Mouse (Mus musculus) fibroblast of lung, adult 2 months (primary cell): ENCODE data around the gene Ffar1.

Experiments used
- DNase-seq: peaks from one replicate; pipeline ENCODE4 v3.0.0-alpha.2; 2011; ENCODE audit warnings: low read depth

Gene Ffar1

DNA sequence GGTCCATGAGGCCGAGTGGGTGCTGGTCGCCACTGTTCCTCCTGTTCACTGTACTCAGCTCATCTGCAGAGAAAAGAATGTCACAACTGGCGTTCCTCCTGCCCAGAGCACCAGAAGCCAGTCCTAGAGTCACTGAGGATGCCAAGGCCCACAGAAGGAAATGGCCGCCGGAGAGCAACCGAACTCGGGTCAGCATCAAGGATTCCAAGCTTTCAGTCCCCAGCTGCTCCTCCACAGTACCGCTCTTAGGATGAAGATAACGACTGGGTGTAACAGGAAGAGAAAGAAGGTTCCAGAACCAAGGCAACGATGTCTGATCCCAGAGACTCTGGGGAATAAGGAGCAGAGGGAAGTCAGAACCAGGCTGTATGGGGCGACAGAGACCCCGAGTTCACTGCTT lies at the start of gene Ffar1:
Gene Ffar1 (minus strand): TSS at position 101 of the 400 bp plus-strand sequence.
- no peak for DNase-seq

DNA sequence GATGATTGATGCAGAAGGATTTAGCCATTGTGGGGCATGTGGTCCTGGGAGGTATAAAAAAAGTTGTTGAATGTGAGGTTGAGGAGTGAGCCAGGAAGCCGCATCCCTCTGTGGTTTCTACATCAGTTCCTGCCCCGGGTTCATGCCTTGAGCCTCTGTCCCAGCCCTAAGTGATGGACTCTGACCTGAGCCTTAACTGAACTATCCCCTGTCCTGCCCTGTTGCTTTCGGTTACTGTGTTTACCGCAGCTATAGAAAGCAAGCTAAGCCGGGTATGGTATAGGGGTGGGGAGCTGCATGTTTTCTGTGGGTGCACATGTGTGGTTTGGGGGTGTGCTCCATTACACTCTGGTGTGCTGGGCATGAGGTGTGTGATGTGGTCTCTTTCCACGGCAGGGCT lies 48.4 kb upstream of the Ffar1 start:
- no peak for DNase-seq

DNA sequence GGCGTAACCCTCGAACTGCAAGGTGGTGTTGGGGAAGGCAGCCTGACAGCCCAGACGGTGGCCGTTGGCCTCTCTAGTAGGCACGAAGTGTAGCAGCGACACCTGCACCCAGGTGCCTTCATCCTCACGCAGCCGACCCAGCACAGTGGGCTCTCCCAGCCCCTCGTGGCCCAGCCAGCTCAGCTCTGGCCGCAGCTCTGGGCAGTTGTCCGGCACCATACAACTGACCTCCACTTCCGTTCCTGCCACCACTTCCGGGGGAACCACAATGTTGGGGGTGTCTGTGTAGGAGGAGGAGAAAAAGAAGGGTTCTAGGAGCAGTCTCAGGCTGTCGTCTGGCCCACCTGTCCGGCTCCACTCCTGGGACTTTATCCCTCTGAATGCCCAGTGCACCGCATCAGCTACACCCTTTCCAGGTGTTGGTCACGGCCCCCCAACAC lies 47.6 kb upstream of the Ffar1 start:
- DNase-seq: no peak

DNA sequence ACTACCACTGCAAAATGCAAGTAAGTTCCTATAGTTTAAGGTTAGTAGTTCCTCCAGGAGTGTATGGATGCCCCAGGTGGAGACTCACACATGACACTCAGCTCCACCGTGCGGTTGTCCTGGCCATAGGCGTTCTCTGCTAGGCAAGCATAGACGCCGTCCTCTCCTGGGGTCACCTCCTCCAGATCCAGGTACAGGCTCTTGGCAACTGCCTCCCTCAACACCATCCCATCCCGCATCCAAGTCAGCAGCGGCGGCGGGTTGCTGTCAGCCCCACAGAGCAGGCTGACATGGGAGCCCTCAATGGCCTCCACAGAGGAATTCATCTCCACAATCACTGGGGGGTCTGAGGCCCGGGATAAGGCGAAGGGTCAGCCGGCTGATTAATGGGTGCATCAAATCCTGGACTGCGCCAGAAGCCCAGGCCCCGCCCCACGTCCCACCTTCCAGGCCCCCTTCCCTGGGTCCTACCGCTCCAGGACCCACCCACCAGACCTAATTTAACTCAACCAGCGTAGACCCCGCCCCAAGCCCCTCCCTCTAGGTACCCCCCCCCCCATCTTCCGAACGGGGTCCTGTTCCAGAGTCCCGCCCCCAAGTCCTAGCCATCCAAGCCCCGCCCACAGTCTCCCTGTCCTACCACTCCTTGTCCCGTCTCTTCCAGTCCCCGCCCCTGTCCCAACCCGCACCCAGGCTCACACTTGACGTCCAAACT lies 47.1 kb upstream of the Ffar1 start:
- DNase-seq: no peak

DNA sequence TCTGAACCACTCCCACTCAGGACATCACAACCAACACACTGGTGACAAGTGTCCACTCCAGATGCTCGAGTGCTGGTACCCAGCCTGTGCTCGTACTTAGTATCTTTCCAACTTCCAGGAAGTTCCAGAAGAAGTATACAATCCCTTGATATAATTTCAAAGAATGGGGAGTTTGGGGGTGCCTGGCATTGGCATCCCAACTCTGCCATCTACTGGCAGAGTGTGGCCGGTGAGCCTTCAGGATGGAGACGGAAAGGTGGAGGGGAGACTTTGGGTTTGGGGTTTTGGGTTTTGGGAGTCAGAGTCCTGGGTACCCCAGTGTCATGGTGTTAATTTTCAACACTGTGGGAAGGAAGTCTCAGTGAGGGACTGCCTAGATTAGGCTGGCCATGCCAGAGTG lies 42.7 kb upstream of the Ffar1 start:
- no peak for DNase-seq

DNA sequence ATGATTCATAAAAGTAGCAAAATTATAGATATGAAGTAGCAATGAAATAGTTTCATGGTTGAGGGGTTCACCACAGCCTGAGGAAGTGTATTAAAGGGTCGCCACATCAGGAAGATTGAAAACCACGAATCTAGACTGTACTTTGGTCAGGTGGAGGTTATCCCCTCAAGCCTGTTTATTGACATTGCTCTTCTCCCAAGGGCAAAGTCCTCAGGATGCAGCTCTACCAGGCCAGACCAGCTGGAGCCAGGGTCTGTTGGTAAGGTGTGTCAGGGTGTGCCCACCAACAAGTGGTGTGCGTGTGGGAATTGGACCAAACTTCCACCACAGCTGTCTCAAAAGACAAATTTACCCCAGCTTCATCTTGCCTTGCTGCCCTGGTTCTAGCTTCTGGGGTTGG lies 33.9 kb upstream of the Ffar1 start:
- no peak for DNase-seq

DNA sequence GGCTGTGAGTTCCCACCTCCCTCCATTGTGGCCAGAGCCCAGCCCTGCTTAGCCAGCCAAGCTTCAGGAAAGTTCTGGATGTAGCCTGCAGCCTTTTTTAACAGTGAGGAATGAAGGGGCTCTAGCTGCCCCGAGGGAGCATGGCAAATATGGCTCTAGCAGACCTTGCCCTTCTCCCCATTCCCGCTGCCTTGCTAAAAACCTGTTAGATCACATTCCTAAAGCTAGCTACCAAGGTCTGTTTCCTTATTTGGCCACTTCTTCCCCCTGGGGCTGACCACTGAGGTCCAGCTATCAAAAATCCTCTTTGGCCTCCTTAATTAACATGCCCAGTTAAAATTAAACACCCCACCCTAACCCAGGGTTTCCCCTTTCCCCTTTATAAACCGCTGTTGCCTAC lies 31.2 kb upstream of the Ffar1 start:
- DNase-seq: no peak

DNA sequence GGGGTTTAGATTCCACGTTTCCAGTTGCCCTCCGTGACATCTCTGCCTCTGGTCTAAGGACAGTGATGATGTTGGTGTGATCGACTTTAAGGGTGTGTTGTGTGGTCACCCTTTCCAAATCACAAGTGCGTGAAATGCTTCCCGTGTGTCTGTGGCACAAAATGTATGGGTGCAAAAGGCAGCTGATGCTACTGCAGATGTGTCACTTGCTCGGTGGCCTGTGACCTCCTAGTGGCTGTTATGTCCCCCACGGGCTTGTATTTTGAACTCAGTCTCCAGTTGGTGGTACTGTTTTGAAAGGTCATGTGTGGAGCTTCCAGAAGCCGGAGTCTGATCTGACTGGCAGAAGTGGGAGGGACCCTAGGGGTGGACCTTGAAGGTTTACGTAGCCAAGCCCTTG lies 30.4 kb upstream of the Ffar1 start:
- no peak for DNase-seq

DNA sequence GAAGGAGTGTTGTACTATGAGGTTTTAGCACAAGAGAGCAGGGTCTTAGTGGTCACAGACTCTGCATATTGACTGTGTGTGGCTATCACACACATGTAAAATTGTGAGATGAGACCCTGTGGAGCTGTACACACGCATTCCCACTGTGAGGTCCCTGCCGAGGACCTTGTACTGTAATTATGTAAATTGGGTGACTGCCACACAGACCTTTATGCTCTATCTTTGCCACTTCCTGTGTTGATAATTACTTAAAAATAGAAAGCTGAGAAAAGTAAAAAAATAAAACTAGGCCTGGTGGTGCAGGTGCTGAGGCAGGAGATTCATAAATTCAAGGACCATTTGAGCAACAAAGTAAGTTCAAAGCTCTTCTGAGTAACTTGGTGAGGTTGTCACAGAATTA lies 29.3 kb upstream of the Ffar1 start:
- DNase-seq: no peak

DNA sequence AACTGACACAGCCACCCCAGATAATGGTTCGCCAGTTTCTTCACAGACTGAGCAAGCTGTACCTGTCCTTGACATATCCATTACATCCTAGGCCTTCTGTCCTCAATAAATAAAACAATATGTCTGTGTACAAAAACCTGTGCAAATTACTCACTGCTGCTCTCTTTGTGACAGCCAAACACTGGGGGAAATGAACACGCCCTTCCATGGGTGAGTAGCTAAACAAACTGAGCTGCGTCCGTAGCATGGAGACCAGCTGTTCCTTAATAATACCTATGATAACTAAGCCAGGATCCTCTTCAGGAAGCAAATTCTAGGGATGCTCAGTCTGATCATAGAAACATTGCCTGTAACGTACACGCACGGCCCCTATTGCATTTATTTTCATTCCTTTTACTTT lies 27.4 kb upstream of the Ffar1 start:
- DNase-seq: no peak

DNA sequence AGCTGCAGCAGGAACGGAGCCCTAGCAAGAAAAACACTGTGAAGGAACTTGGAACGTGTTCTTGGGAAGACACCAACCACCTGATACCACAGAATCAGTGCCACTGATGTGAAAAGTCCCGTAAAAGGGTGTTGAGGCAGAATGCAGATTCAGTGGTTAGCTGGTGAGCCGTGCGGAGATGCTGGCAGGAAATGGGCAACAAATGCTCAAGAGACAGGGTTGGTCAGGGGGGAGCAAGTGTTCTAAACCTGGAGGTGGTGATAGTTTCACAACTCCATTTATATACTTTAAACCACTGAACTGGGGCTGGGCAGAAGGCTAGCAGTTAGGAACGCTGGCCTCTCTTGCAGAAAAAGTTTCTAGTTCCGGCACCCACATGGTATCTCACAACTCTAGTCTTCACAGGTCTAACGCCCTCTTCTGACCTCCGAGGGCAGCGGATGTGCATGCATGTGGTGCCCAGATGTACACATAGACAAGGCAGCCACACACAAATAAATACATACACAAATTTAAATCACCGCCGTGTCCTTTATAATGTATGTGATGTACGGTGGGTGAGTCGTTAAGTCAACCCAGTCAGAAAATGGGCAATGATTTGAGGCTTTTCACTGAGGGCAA lies 26.3 kb upstream of the Ffar1 start:
- no peak for DNase-seq

DNA sequence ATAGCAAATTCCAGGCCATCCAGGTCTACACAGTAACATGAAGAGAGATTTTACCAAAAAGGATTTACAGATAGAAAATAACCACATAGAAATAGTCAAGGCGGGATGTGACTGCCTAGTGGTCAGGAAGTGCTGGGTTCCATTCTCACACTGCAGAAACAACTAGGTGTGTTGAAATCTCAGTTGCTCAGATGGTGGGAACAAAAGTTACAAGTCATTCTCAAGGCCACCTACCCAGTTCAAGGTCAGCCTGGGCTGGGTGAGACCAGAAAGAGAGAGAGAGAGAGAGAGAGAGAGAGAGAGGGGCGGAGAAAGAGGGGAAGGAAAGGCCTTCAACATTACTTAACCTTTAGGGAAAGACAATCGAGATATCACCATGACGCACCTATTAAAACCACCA lies 25.5 kb upstream of the Ffar1 start:
- no peak for DNase-seq

DNA sequence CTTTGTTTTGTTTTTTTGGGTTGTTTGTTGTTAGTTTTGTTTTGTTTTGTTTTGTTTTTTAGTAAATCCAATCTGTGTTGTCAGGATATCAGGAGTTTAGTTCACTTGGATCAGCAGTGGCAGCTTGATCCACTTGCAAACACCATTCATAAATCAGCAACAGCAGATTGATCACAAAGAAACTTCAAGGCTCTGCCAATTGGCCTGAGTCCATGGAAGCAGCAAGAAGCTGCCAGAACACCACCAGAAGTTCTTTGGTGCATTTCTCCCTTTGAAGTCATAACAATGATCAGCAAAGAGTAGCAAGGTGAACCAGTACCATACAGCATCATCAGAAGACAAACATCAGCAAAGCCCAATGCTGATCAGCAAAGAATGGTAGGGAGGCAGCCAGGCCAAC lies 22.7 kb upstream of the Ffar1 start:
- no peak for DNase-seq

DNA sequence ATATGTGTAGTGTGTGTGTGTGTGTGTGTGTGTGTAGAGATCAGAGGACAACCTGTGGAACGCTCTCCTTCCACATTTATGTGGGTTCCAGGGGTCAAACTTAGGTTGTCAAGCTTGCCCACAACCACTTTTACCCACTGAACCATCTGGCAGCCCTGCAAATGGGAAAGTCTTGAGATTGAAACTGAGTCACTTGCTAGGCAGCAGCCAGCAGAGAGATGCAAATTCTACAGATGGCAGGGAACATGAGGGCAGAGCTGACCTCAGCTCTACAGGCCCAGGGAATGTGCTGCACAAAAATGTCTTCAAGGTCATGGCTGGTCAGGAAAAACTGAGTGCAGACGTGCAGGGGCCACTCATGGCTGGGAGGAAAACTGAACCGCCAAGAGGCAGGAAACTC lies 20.0 kb upstream of the Ffar1 start:
- no peak for DNase-seq

DNA sequence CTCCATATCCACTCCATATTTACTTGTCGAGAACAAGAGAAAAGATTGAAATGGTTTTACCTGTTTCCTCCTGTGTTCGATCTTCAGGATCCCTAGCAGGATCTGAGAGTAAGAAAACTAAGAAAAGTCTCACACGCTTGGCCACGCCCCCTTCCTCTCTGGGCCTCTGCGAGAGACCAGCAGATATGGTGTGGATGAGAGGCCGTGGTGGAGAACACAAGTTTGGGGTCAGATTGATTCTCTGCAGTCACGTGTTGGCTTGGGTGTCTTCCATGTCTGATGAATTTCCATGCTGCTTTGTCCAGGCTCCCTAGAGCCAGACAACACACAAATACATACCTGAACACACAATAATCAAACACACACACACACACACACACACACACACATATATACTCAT lies 18.8 kb upstream of the Ffar1 start, which contains the start of gene Cd22:
Gene Cd22 (minus strand): TSS at position 167 of the 400 bp plus-strand sequence.
- no peak for DNase-seq

DNA sequence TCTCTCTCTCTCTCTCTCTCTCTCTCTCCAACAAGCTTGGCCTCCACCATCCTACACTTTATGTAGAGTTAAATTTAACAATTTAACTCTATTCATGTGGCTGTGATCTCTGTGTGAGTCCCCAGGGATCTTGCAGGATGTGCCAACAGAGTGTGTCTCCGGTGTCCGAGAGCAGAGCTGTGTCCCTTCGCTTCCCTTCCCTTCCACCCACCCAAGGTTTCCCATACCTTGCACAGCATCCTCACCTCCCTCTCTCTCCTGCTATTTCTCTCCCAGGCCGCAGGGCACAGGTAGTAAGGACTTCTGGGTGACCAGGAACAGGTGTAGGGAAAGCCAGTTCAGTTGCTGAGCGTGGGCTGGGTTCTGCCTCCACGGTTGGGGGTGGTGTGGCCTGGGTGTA lies 17.6 kb upstream of the Ffar1 start:
- DNase-seq: no peak

DNA sequence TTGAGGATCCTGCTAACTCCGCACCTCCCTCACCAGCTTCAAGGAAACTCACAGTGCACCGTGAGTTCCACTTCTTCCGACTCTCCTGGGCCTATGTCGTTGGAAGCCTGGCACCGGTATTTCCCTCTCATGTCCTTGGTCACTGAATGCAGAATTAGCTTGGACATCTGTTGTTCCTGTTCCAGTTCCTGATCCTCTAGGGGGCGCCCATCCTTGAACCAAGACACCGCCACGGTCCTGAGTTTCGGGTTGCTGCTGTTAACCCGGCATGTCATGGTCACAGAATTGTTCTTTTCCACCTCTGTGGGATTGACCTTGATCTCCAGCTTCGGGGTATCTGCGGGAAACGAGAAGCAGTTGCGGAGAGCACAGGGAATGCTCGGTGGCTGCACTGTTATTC lies 11.7 kb upstream of the Ffar1 start:
- DNase-seq: no peak

DNA sequence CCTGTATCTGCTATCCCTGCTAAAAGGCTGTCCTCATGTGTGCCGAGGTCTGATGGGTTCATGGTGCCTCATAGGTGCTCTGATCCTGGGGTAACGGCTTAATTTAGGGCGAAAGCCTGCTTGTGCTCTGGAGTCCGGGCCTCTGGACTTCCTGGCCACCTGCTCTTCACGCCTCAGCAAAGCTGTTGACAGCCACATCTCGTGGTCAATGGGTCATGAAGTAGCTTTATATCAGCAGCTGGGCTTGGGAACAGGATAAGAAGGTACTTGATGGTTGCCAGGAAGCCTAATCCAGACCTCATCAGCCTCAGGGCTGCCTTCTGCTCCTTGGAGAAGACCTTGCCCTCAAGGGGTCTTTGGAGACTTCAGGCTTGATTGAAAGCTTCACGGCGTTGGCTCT lies 2.0 kb upstream of the Ffar1 start:
- no peak for DNase-seq

DNA sequence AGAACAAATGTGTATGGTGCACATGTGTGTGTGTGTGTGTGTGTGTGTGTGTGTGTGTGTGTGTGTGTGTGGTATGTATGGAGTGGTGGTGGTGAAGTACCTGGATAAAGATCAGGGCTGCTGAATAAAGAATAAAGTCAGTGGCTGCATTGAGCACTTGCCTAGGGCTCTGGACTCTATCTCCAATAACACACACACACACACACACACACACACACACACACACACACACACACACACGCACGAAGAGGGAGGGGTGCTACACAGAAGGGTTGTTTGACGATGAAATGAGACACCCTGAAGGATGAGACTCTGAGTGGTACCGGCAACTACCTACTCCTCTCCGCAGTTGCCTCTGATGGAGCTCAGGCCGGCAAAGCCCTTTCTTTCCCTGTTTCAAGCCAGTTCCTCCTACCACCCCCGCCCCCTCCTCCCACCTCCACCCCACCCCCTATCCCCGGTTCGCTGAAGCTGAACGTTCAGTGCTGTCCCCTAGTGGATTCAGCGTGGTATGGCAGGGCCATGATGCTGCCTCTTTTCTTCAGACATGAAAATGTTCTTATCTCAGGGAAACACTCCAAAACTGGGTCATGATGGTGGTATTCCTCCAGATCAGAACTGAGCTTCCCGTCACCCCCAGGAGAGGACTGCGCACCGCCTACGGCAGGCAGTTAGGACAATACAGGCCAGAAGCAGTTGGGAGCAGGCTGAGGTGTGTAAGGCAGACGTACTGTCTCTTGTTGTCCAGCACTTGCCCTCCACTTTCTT lies 1.5 kb downstream of the Ffar1 start:
- DNase-seq: no peak

DNA sequence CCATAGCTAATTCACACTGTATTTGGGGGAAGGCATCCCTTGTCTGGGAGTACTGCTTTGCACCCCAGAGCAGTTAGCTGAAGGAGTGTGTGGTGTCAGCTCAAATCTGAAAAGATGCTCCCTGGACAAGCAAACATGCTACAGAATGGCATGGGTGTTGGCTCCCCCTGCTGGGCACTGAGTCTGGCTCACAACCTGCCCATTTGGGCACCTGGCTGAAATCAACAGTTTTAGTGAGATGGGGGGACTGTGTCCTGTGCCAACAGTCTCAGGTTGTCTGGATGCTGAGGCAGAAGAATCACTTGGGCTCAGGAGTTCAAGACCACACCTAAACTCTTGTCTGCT lies 2.1 kb downstream of the Ffar1 start:
- DNase-seq: no peak

DNA sequence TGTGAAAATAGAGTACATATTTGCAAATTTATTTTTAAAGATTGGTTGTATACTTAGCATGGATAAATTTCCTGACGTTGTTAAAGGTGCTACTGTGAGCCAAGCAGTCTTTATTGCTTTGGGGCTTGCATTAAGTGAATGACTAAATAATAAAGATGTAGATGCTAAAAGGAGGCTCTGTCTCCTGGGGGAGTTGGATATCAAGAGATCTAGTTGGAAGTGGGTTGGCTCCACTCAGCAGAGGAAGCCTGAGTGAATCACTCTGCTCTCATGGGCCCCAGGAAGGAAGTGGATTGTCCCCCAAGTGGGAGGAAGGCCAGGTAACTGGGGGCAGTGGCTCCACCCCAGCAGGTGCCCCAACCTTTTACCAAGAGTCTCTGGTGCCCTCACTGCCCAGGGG lies 3.6 kb downstream of the Ffar1 start:
- DNase-seq: no peak

DNA sequence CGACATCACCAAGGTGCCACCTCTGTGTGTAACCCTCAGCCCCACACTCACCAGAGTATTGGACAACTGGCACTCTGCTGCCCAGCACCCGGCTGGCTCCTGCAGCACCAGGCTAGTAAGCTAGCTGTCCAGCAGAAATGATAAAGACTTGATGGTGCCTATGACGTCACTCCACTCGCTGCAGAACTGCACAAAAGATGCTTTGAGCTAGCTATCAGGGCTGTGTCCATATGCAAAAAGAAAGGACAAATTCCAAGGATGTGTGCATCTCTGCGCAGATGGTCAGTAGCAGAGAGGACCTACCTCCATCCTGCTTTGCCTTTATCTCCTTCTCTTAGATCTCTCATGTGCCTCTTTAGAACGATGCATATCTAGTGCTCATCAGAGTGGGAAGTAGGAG lies 5.3 kb downstream of the Ffar1 start, which contains the start of gene Ffar3:
Gene Ffar3 (minus strand): TSS at position 101 of the 400 bp plus-strand sequence.
- no peak for DNase-seq

DNA sequence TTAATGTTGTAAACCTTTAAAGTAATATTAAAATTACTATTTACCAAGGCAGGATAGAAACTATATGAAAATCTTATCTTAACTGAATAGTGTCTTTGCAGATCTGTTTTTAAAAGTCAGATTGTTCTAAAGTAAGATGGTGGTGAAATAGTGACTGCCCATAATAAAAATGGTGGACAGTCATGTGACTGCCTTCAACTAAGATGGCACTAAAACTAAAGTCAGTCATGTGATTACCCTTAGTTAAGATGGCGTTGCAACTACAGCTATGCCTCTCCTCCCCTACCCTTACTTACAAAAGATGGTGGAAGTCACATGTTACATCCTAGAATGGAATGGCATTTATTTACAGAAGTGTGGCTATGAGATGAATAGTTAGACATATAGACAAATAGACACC lies 9.9 kb downstream of the Ffar1 start:
- DNase-seq: no peak
